Mouse (Mus musculus) gastrocnemius, adult 2 months (tissue): Measurements from ENCODE around the gene Dnajb1. TPM values are rescaled to one million over a fixed set of nuclear protein-coding genes. Genes with fewer than 3 reads are reported as not detected.

ENCODE experiments used
- DNase-seq: peaks from one replicate; pipeline ENCODE4 v3.0.0; 2022
- H3K27ac ChIP-seq: fragments of 200-600 bp; 2 replicates; pipeline ENCODE4 v1.8.1; 2022; ENCODE audit warnings: mild to moderate bottlenecking
- H3K4me3 ChIP-seq: fragments of 200-600 bp; 2 replicates; pipeline ENCODE4 v1.8.1; 2022; ENCODE audit warnings: mild to moderate bottlenecking, moderate library complexity
- CTCF ChIP-seq: fragments of 200-600 bp; IDR thresholded peaks from 2 replicates; pipeline ENCODE4 v1.8.1; 2022; ENCODE audit warnings: antibody characterized with exemption, mild to moderate bottlenecking, moderate library complexity
- intact Hi-C: fragments of 180-260 bp; cut with DNase I; formaldehyde crosslinking; loops from one replicate; pipeline ENCODE4 v1.15.1; 2025
- total RNA-seq, 2 experiments: library from RNA; stranded (reverse); gene quantifications; 2 replicates each; pipeline ENCODE4 v1.2.3; 2021

The Dnajb1 gene
- total RNA-seq, 2 experiments from 2014 or later = 3.6 to 11.8 TPM

- Histone ChIP-seq H3K4me3 (no peak overlapping the region), H3K27ac (no peak overlapping the region)
- intact Hi-C loops = no loop called here
- DNase-seq = no peak
- TF ChIP-seq CTCF = no peak
These were observed 8.2 kb upstream of the Dnajb1 start for GRCm38 (mm10) chr8:83599814-83600213.

GRCm38 (mm10) chr8:83602650-83603029 is 5.4 kb upstream of the Dnajb1 start:
- TF ChIP-seq CTCF = no peak
- intact Hi-C loops = no loop called here
- H3K4me3 ChIP-seq = no peak overlapping the region
- H3K27ac ChIP-seq = peak overlapping the region; percentile 62
- no peak for DNase-seq

DNA sequence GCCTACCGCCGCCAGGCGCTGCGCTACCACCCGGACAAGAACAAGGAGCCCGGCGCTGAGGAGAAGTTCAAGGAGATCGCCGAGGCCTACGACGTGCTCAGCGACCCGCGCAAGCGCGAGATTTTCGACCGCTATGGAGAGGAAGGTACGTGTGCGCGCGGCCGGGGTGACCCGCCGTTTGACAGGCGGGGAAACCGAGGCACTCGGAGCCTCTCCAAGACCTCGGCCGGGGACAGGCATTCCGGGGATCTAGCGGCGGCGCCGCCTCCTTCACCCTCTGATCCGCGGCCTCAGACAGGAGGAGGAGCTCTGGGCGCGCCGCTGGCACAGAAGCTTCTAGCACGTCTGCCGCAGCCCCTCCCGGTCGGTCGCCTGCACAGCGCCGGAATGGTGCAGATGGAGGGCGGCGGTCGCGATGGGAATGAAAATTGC is 421 bp downstream of the Dnajb1 start:
- peak overlapping the region; percentile 98 for H3K27ac ChIP-seq
- TF ChIP-seq CTCF = no peak
- peak; percentile 92 for DNase-seq
- intact Hi-C loops = loop anchor here (5.0 kb wide), 1 partner anchor 41 kb away; the partner anchor contains the start of gene Ndufb7
- peak overlapping the region; percentile 92 for H3K4me3 ChIP-seq

- H3K27ac ChIP-seq = peak overlapping the region; percentile 98
- intact Hi-C loops = loop anchor here (5.0 kb wide), 1 partner anchor 42 kb away; the partner anchor contains the start of gene Ndufb7
- TF ChIP-seq CTCF = no peak
- peak overlapping the region; percentile 92 for H3K4me3 ChIP-seq
- DNase-seq = no peak
These were observed 1.1 kb downstream of the Dnajb1 start for GRCm38 (mm10) chr8:83609086-83609485.

DNA sequence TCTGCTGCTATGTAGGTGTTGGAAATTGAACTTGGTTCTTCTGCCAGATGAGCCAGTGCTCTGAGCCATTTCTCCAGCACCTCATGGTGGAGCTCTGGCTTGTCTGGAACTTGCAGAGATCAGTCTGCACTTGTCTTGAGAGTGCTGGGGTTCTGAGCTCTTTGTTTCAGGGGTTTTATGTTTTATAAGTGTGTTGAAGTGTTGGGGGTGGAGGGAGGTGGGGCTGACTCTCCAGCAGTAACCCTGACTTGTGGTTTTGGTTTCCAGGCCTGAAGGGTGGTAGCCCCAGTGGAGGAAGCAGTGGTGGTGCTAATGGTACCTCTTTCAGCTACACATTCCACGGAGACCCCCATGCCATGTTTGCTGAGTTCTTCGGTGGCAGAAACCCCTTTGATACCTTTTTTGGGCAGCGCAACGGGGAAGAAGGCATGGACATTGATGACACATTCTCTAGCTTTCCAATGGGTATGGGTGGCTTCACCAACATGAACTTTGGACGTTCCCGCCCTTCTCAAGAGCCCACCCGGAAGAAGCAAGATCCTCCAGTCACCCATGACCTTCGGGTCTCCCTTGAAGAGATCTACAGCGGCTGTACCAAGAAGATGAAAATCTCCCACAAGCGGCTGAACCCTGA is 1.7 kb downstream of the Dnajb1 start:
- no peak for TF ChIP-seq CTCF
- intact Hi-C loops = loop anchor here (5.0 kb wide), 1 partner anchor 42 kb away; the partner anchor contains the start of gene Ndufb7
- no peak for DNase-seq
- Histone ChIP-seq H3K27ac (peak overlapping the region; percentile 98), H3K4me3 (peak overlapping the region; percentile 92)

- intact Hi-C loops = no loop called here
- no peak overlapping the region for H3K4me3 ChIP-seq
- no peak for TF ChIP-seq CTCF
These were observed 3.9 kb downstream of the Dnajb1 start for GRCm38 (mm10) chr8:83611921-83612320.

DNA sequence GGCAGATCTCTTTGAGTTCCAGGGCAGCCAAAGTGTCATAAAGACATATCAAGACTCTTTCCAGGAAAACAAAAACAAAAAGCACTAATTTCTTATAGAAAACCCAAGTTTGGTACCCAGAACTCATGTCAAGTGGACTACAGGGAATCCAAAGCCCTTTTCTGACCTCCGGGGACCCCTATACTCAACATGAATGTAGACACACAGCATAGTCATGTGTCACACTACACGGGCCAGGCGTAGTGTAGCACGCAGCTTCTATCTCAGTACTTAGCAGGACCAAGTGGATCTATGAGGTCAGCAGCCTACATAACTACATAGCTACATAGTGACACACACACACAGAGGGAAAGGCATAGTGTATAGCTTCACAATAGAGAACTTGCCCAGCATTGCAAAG is 5.7 kb downstream of the Dnajb1 start:
- no peak for DNase-seq
- intact Hi-C loops = no loop called here
- H3K27ac ChIP-seq = no peak overlapping the region
- H3K4me3 ChIP-seq = no peak overlapping the region
- TF ChIP-seq CTCF = no peak

More at GRCm38 (mm10) chr8:83611921-83612320, 3.9 kb downstream of the Dnajb1 start:
- H3K27ac ChIP-seq = no peak overlapping the region
- no peak for DNase-seq

DNA sequence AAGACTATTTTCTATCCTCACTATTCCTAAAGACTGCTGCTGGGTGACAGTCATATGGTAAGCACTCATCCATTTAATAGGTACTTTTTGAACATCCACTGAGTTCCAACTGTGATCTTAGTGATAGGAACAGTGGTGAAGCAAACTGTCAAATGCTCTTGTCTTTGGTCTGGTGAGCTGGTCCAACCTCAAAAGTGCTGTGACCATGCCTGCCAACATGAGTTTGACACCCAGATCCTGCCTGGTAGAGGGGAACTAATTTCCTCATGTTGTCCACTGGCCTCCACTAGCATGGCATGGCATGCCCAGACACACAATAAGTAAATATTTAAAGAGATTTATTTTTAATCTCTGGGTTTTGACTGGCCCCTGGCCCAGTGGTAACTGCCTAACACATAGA is 8.6 kb downstream of the Dnajb1 start:
- intact Hi-C loops = no loop called here
- TF ChIP-seq CTCF = no peak
- no peak overlapping the region for H3K27ac ChIP-seq
- no peak for DNase-seq
- H3K4me3 ChIP-seq = no peak overlapping the region

GRCm38 (mm10) chr8:83617111-83617510 is 9.1 kb downstream of the Dnajb1 start:
- TF ChIP-seq CTCF = no peak
- Histone ChIP-seq H3K27ac (no peak overlapping the region), H3K4me3 (no peak overlapping the region)
- intact Hi-C loops = no loop called here
- no peak for DNase-seq

GRCm38 (mm10) chr8:83618566-83618965 is 10.6 kb downstream of the Dnajb1 start:
- Histone ChIP-seq H3K4me3 (no peak overlapping the region), H3K27ac (no peak overlapping the region)
- intact Hi-C loops = no loop called here
- no peak for TF ChIP-seq CTCF
- DNase-seq = no peak

- no peak for DNase-seq
- intact Hi-C loops = loop anchor here (10.0 kb wide), 2 partner anchors 175 to 735 kb away; no protein-coding TSS in a partner anchor
- Histone ChIP-seq H3K4me3 (no peak overlapping the region), H3K27ac (no peak overlapping the region)
- no peak for TF ChIP-seq CTCF
These were observed 11.7 kb downstream of the Dnajb1 start for GRCm38 (mm10) chr8:83619568-83620285.

DNA sequence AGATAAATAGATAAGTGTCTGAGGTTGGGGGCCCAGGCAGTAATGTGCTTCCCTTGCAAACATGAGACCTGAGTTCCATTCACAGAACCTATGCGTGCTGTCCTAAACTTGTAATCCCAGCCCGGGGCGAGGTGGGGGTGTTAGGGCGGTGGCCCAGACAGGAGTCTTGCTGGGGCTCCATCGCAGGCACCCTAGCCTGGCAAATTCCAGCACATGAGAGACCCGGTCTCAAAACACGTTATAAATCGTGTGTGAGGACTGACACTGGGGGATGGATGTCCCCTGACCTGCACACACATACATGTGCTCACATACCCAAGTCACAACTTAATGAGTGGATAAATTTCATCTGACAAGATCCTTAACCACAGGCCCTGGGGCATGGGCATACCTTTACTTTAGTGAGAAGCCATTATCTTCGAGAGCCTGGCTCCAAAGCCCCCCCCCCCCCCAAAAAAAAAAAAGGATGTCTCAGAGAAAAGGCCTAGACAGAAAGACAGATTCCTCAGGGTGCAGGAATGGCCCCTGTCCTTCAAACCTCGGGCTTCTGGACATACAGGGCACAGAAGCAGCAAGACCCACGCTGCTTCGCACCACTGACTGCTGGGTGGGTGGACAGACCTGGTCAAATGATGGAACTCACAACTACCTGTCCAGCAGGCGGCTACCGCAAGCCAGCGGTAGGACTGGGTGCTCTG is 13.8 kb downstream of the Dnajb1 start:
- Histone ChIP-seq H3K27ac (no peak overlapping the region), H3K4me3 (peak overlapping the region; percentile 67)
- no peak for DNase-seq
- intact Hi-C loops = loop anchor here (10.0 kb wide), 2 partner anchors 177 to 733 kb away; no protein-coding TSS in a partner anchor
- no peak for TF ChIP-seq CTCF

- Histone ChIP-seq H3K4me3 (peak overlapping the region; percentile 67), H3K27ac (no peak overlapping the region)
- peak; percentile 87 for DNase-seq
- intact Hi-C loops = loop anchor here (10.0 kb wide), 2 partner anchors 178 to 732 kb away; no protein-coding TSS in a partner anchor
- peak; percentile 88 for TF ChIP-seq CTCF
These were observed 14.5 kb downstream of the Dnajb1 start for GRCm38 (mm10) chr8:83622389-83622989.
